Mouse (Mus musculus) liver, embryonic 16.5 days (tissue): ENCODE results near the gene Rab29. TPM values are rescaled to one million over a fixed set of nuclear protein-coding genes. Genes with fewer than 3 reads are reported as not detected.
"Not testable (repeated sequence)": the region's sequence is repeated elsewhere in the genome, so short reads cannot be mapped to it uniquely, and the experiment has no call there.

ENCODE experiments used
- ATAC-seq: fragments of 200-750 bp; cut with Nextera tagmentation; 2 replicates; pipeline ENCODE4 v1.8.0; 2017; ENCODE audit warnings: low read depth, mild to moderate bottlenecking, moderate number of reproducible peaks, moderate library complexity
- H3K27ac ChIP-seq: fragments of 300-500 bp; sonication (generic); 2 replicates; pipeline ENCODE4 v1.5.1; 2014; ENCODE audit warnings: mild to moderate bottlenecking, low read length
- H3K27me3 ChIP-seq: fragments of 300-500 bp; sonication (generic); 2 replicates; pipeline ENCODE4 v1.6.1; 2014; ENCODE audit warnings: low read depth, low read length, mixed read lengths; ENCODE audit not compliant: control insufficient read depth, insufficient read depth
- H3K36me3 ChIP-seq: fragments of 300-500 bp; sonication (generic); 2 replicates; pipeline ENCODE4 v1.6.1; 2014; ENCODE audit warnings: mild to moderate bottlenecking; ENCODE audit not compliant: control insufficient read depth, insufficient read depth
- H3K4me1 ChIP-seq: fragments of 300-500 bp; sonication (generic); 2 replicates; pipeline ENCODE4 v1.6.1; 2014; ENCODE audit warnings: low read depth, low read length, mixed read lengths; ENCODE audit not compliant: control insufficient read depth
- H3K4me2 ChIP-seq: fragments of 300-500 bp; sonication (generic); 2 replicates; pipeline ENCODE4 v1.6.1; 2014; ENCODE audit warnings: low read depth, low read length, mixed read lengths
- H3K4me3 ChIP-seq: fragments of 300-500 bp; sonication (generic); 2 replicates; pipeline ENCODE4 v1.5.1; 2014; ENCODE audit warnings: low read depth, mild to moderate bottlenecking, low read length
- H3K9ac ChIP-seq: fragments of 300-500 bp; sonication (generic); 2 replicates; pipeline ENCODE4 v1.6.1; 2014; ENCODE audit warnings: low read depth, low read length
- H3K9me3 ChIP-seq: fragments of 300-500 bp; sonication (generic); replicated peaks from 2 replicates; pipeline ENCODE4 v1.6.1; 2016; ENCODE audit warnings: low read length; ENCODE audit not compliant: control insufficient read depth
- WGBS: fragments of 180-500 bp; shearing (Covaris S2); extraction: QIAGEN DNeasy Blood & Tissue Kit; methylation state at CpG from one replicate; pipeline ENCODE4 v1.1.7; 2014; ENCODE audit not compliant: insufficient replicate concordance; 5-methylcytosine and 5-hydroxymethylcytosine counted together
- polyA plus RNA-seq: library from polyadenylated mRNA; unstranded; fragments of >200 nt; fragmentation: Nextera tagmentation; extraction: Ambion mirVana; gene quantifications from 2 replicates; pipeline ENCODE4 v1.2.1, GENCODE M21; 2015

The Rab29 gene
- polyA plus RNA-seq, 1 experiment from 2014 or later: 9.4 TPM

GRCm38 (mm10) chr1:131908456-131908855, 41.4 kb downstream of the Rab29 start:
- no peaks in the 10 kb centered on the region for H3K9me3 ChIP-seq
- no peaks in the 10 kb centered on the region; the same call in 1 of the 2 replicates for H3K36me3 ChIP-seq
- peaks cover 12% of the 10 kb centered on the region for H3K27me3 ChIP-seq
- WGBS: 30% methylated on average over 3 of the region's 3 CpGs
- peaks cover 16% of the 10 kb centered on the region for H3K4me1 ChIP-seq
- no peak overlapping the region for H3K9ac ChIP-seq
- H3K27ac ChIP-seq: no peak overlapping the region
- no peak overlapping the region for H3K4me3 ChIP-seq
- no peak for ATAC-seq
- H3K4me2 ChIP-seq: no peak overlapping the region

- H3K36me3 ChIP-seq, H3K9ac ChIP-seq, H3K9me3 ChIP-seq, H3K4me2 ChIP-seq, H3K4me3 ChIP-seq, H3K27ac ChIP-seq, H3K27me3 ChIP-seq, ATAC-seq: not testable (repeated sequence)
- peaks cover 16% of the 10 kb centered on the region for H3K4me1 ChIP-seq
- 87% methylated on average over 2 of the region's 2 CpGs for WGBS
Observed at GRCm38 (mm10) chr1:131909236-131909635, 42.2 kb downstream of the Rab29 start.

GRCm38 (mm10) chr1:131910001-131910648, 43.1 kb downstream of the Rab29 start, which contains the start of gene Nucks1:
TSS of gene Nucks1 (plus strand) at chr1:131910534.
- peak; percentile 97 for ATAC-seq
- peaks cover 8% of the 10 kb centered on the region for H3K27me3 ChIP-seq
- WGBS: under 1% methylated on average over 35 of the region's 35 CpGs

GRCm38 (mm10) chr1:131910674-131911558, 43.9 kb downstream of the Rab29 start:
- peak overlapping the region; percentile 76 for H3K4me2 ChIP-seq
- H3K4me1 ChIP-seq: peaks cover 19% of the 10 kb centered on the region
- peak overlapping the region; percentile 97 for H3K27ac ChIP-seq
- H3K27me3 ChIP-seq: peaks cover 8% of the 10 kb centered on the region
- WGBS: under 1% methylated on average over 80 of the region's 88 CpGs
- H3K36me3 ChIP-seq: no peaks in the 10 kb centered on the region; the same call in none of the 2 replicates
- peak; percentile 70 for ATAC-seq
- H3K9me3 ChIP-seq: no peaks in the 10 kb centered on the region
- H3K9ac ChIP-seq: peak overlapping the region; percentile 99
- peak overlapping the region; percentile 84 for H3K4me3 ChIP-seq

More at GRCm38 (mm10) chr1:131910001-131910648, 43.1 kb downstream of the Rab29 start, which contains the start of gene Nucks1:
- H3K36me3 ChIP-seq: no peaks in the 10 kb centered on the region; the same call in 1 of the 2 replicates
- peak within 1 kb of the TSS; percentile 76 for H3K4me2 ChIP-seq
- peak within 1 kb of the TSS; percentile 84 for H3K4me3 ChIP-seq
- peak within 1 kb of the TSS; percentile 97 for H3K27ac ChIP-seq
- no peaks in the 10 kb centered on the region for H3K9me3 ChIP-seq
- H3K9ac ChIP-seq: peak within 1 kb of the TSS; percentile 99
- peaks cover 18% of the 10 kb centered on the region for H3K4me1 ChIP-seq

GRCm38 (mm10) chr1:131917634-131918033, 50.6 kb downstream of the Rab29 start:
- H3K36me3 ChIP-seq: peaks cover 36% of the 10 kb centered on the region
- WGBS: 64% methylated on average over 6 of the region's 6 CpGs
- H3K9me3 ChIP-seq: no peaks in the 10 kb centered on the region
- H3K9ac ChIP-seq: no peak overlapping the region
- no peak overlapping the region for H3K27ac ChIP-seq
- H3K4me2 ChIP-seq: no peak overlapping the region
- H3K27me3 ChIP-seq: no peaks in the 10 kb centered on the region
- H3K4me1 ChIP-seq: peaks cover 7% of the 10 kb centered on the region
- no peak for ATAC-seq
- H3K4me3 ChIP-seq: no peak overlapping the region

- H3K27me3 ChIP-seq: no peaks in the 10 kb centered on the region
- no peak overlapping the region for H3K4me3 ChIP-seq
- no peaks in the 10 kb centered on the region for H3K9me3 ChIP-seq
- peaks cover 4% of the 10 kb centered on the region for H3K4me1 ChIP-seq
- no peak overlapping the region for H3K4me2 ChIP-seq
- WGBS: 91% methylated on average over 2 of the region's 2 CpGs
- H3K27ac ChIP-seq: no peak overlapping the region
- no peak for ATAC-seq
- H3K36me3 ChIP-seq: peaks cover 48% of the 10 kb centered on the region
- no peak overlapping the region for H3K9ac ChIP-seq
Observed at GRCm38 (mm10) chr1:131919052-131919451, 52.0 kb downstream of the Rab29 start.

- Histone ChIP-seq H3K4me2 (no peak overlapping the region), H3K27me3 (no peaks in the 10 kb centered on the region), H3K9me3 (no peaks in the 10 kb centered on the region), H3K9ac (no peak overlapping the region), H3K4me1 (peaks cover 2% of the 10 kb centered on the region; the same call in 1 of the 2 replicates), H3K27ac (no peak overlapping the region), H3K36me3 (peaks cover 70% of the 10 kb centered on the region), H3K4me3 (no peak overlapping the region)
- WGBS: 86% methylated on average over 3 of the region's 3 CpGs
- no peak for ATAC-seq
Observed at GRCm38 (mm10) chr1:131922100-131922499, 55.1 kb downstream of the Rab29 start.
